Mouse (Mus musculus): ENCODE results near the gene Pla2g4b. TPM values are rescaled to one million over a fixed set of nuclear protein-coding genes. Genes with fewer than 3 reads are reported as not detected.

Pla2g4b gene
- total RNA-seq, 2 experiments from 2014 or later = 0.66 to 1.3 TPM

DNA sequence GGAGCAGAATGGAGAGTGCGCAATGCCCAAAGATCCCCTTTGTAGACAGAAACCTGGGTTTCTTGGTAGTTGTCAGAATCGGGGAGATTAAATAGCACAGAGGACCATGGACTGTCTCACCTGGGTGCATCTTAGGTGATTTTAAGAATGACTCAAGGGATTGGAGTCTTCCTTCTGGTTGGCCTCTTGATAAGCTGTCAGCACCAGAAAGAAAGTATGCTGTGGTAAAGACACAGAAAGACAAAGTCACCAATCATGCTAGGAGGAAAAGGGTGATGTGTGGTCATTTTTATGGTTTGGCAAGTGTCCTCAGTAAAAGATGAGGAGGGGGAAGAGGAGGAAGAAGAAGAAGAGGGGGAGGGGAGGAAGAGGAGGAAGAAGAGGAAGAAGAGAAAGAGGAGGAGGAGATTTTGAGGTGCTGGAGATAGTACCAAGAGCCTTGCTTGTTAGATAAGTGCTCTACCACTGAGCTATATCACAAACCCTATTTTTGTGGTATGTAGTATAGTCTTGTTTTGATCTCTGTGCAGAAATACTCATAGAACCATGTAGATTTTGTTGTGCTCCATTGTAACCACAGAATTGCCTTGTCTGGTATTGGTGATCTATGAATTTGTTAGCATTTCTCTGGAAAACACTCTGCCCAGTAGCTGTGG, 19.3 kb upstream of the Pla2g4b start:
- ATAC-seq (ENCODE audit: poor library complexity, severe bottlenecking) = no peak

DNA sequence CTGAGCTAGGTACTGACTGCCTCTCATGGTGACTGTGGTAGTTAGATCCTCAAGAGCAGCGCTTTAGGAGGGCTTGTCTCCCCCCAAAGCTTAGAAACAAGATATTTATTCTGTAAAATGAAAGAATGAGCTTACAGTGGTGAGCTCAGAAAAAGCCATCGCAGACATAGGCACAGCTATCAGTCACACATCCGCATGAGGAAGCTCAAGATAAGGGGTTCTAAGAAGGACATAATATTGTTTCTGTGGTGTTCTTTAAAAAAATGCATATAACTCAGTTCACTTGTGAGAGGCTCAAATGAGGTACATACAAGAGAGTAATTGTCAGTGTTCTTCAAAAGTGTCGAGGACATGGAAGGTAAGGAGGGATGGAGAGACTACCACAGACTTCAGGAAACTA, 17.3 kb upstream of the Pla2g4b start:
- ATAC-seq (ENCODE audit: poor library complexity, severe bottlenecking) = no peak

DNA sequence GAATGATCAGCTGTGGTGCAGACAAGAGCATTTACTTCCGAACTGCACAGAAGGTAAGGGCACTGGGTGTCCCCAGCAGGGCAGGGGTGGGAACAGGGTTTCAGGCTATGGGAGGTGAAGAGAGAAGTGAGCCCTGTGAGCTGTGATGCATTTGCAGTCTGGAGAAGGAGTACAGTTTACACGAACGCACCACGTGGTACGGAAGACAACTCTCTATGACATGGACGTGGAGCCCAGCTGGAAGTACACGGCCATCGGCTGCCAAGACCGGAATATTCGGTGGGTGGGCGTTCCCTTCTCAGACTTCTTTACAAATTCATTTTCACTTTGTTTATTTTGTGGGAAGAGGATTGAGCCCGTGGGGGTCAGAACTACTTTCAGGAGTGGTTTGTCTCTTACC, 15.6 kb upstream of the Pla2g4b start:
- ATAC-seq (ENCODE audit: poor library complexity, severe bottlenecking) = no peak

DNA sequence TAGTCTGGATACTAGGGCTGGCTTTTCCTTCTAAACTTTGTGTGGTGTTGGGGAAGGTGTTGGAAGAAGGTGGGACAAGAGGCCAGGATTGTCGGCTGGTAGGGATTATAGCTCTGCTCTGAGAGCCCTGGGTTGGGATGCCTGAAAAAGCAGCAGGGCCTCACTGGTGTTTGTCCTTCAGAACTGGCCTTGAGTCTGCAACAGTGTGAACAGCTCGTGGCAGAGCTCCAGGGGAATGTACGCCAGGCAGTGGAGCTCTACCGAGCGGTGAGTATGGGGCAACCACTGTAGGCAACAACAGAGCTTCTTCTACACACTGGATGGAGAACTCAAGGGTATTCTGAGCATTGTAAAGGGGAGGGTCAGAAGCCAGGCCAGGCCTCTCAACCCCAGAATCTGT, 8.9 kb upstream of the Pla2g4b start:
- ATAC-seq (ENCODE audit: poor library complexity, severe bottlenecking) = no peak

DNA sequence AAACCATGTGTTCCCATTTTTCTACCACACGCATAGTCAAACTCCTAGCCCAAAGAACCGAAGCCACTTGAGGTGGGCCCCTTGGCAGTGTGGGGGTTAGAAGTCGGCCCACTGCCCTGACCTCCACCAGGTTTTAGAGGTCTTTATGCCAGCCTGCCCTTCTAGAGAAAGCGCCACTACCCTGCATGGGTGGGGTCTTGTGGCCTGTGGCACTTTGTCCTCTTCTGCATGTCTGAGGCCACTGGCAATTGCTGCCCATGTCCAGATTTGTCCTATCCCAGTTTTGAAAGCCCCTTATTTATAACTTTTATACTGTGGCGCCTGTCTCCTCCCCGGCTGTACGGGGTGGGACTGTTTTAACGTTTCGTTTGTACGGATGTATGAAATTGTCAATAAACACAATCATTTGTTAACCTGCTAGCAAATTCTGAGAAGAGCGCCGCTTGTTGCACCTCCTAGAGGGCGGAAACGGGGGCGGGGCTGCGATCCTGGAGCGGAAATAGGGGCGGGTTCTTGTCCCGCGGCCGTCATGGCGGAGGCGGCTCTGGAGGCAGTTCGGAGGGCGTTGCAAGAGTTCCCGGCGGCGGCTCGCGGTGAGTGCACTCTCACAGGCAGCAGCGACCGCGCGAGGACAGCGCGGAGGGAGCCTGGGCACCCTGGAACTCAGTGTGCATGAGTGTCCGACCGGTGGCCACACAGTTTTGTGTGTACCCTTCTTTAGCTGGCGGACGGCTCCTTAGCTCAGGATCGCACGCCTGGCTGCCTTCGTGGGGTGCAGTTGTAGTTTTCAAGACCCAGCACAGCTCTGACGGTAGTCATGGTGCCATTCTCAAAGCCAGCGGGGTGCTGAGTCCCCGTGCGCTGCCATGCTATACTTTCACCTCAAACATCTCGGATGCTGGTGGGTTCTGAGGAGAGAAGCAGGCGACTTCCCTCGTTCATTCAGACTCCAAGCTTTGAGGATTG, 6.0 kb upstream of the Pla2g4b start, which contains the start of the genes Jmjd7 and Gm28042:
Jmjd7 (plus strand) TSS at position 500 of the 966 bp plus-strand sequence.
Gm28042 (plus strand) TSS at position 510 of the 966 bp plus-strand sequence.
- peak; percentile 98 for ATAC-seq (ENCODE audit: poor library complexity, severe bottlenecking)

DNA sequence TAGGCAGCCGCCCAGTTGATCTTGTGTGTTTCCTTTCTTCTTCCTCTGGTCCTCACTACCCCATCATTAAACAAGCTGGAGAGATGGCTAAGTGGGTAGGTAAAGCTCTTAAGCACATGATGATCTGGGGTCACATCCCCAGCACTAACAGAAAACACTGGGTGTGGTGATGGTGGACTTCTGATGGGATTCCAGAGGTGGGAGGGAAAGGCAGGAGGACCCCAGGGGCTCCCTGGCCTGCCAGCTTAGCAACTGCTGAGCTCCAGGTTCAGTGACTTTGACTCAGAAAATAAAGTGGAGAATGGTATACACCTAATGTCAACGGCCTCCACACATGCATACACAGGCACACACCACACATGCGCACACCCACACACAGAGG, 5.3 kb upstream of the Pla2g4b start:
- no peak for ATAC-seq (ENCODE audit: poor library complexity, severe bottlenecking)

DNA sequence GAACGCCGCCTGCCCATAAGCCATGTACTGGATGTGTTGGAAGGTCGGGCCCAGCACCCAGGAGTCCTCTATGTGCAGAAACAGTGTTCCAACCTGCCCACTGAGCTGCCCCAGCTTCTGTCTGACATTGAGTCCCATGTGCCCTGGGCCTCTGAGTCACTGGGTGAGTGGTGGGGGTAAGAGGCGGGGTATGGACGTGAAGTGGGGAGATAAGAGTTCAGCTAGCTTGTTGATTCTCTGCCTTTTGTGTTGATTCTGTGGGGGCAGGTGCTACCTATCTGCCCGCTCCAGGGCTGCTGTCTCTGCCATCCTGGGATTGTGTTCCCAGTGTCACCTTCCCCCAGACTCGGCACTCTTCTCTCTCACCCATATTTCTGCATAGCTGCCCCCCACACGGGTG, 2.8 kb upstream of the Pla2g4b start:
- ATAC-seq (ENCODE audit: poor library complexity, severe bottlenecking) = no peak

DNA sequence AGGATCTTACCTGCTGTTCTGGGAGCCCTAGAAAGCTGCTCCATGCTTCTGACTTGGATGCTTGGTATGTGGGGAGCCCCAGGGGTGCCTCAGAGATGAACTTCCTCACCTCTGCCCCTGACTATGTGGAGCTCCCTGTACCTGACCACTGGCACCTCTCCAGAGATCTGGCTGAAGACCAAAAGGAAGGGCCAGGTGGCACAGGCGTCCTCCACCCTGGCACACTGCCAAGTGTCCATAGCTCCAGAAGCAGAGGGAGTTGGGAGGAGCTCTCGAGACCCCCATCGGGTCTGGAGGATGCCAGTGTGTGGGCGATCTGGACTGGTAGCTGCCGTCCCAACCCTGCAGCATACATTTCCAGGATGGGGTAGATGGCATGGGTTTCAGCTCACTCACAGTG, 509 bp downstream of the Pla2g4b start:
- ATAC-seq (ENCODE audit: poor library complexity, severe bottlenecking) = no peak

DNA sequence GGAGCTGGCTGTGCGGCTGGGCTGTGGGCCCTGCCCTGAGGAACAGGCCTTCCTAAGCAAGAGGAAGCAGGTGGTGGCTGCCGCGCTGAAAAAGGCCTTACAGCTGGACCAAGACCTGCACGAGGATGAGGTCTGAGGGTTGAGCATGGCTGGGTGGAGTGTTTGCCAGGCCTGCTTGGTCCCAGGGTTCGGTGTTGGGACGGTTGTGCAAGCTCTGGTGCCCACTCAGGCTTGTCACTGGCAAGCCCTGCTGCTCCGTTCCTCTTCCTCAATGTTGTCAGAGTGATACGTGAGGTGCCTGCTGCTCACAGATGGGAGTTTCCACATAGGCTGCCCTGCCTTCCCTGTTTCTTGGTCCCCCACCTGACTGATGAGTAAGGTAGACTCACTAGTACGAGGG, 4.5 kb downstream of the Pla2g4b start:
- peak; percentile 70 for ATAC-seq (ENCODE audit: poor library complexity, severe bottlenecking)

DNA sequence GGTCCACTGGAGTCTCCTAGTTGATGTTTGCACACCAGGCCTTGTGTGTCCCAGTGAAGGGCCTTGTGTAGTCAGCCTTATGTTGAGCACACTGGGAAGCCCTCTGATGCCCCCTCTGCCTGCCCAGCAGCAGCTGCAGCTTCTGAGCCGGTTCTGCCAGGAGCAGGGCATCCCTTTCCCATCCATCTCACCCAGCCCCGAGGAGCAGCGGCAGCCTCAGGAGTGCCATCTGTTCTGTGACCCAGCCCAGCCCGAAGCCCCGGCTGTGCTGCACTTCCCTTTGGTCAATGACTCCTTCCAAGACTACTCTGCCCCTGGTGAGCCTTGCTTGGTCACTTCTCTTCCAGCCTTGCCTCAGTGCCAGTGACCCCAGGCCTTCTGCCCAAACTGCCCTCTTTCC, 7.8 kb downstream of the Pla2g4b start:
- ATAC-seq (ENCODE audit: poor library complexity, severe bottlenecking) = no peak

DNA sequence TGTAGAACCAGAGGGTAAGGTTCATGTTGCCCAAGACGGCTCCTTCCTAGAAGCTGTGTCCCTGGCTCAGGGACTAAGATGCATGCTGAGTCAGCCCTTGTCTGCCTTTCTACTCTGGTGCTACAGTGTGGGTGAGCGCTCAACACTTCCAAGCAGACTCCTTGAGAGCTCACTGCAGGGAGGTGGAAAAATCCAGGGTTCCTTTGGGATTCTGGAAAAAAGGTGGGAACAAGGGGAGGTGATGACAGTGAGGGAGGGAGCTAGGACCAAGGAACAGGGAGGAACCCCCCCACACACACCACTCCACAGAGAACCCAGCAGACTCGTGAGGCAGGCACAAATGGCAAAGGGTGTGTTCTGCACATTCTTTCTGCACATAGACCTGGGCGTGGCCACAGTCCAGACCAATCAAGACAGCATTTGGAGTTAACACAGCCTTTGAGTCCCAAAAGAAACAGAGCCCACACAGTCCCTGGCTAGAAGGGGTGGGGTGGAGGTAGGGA, 10.9 kb downstream of the Pla2g4b start:
- ATAC-seq (ENCODE audit: poor library complexity, severe bottlenecking) = no peak

DNA sequence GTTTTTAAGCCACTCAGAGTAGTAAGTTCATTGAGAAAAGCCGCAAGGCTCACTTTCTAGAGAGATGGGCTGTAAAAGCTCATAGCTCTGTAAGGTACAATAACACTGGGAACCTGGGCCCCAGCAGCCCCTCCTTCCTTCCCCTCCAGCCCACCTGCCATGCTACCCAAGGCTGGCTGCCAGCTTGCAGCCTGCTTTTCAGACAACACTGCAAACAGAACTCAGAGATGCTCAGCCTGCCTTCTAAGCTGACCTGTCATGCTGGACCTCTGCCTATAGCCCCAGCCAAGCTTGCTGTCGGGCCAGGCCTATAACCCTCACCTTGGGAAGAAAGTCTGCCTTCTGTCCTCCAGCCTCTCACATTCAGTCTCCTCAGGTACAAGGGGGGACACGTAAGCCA, 11.5 kb downstream of the Pla2g4b start:
- no peak for ATAC-seq (ENCODE audit: poor library complexity, severe bottlenecking)

DNA sequence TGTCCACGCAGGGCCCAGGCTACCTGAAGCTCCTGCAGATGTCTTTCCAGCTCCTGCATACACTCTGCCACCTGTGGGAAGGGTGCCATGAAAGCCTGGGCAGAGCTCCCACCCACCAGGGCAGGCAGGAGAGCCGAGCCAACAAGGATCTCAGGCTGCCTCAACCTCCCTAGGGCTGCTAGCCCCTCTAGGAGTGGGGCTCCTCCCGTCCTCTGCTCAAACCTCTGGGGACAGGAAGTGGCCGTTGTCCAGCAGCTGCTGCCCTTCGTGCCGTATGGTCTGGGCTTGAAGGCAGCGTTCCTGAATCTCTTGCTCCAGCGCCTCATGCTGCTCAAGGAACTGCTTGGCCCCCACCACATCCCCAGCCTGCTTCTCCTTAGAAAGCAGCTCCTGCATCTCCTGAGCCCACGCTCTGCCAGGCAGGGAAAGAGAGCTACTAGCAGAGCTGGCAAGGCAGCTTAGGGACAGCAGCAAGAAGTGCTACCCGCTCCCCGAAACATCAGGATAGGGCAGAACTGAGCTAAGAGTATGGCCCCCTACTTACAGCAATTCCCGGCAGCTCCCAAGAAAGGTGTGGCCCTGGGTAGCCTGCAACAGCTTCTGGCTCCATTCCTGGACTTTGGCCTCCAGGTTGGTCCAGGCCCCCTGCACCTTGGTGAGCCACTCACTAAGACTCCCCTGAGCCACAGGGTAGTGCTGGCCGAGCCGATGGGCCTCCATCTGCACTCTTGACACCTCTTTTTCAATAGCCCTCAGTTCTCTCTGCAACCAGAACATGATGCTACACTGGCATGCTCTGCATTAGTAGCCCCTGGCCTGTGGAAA, 13.5 kb downstream of the Pla2g4b start:
- no peak for ATAC-seq (ENCODE audit: poor library complexity, severe bottlenecking)

DNA sequence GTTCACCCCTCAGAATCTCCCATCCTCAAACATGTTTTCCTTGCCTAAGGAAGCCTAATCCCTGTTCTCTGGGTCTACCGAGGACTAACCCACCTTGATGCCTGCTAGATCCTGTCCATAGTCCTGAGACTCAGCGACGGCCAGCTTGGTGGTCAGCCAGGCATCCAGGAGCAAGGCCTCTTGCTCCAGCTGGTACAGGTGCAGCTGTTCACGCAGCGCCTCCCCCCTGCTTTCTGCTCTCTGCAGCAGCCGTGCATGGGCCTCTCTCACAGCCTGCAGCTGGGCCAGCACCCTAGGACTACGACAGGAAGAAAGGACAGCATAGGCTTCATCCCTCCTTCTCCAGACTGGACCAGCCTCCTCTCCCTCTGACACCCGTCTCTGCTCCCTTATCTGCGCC, 15.0 kb downstream of the Pla2g4b start:
- no peak for ATAC-seq (ENCODE audit: poor library complexity, severe bottlenecking)

DNA sequence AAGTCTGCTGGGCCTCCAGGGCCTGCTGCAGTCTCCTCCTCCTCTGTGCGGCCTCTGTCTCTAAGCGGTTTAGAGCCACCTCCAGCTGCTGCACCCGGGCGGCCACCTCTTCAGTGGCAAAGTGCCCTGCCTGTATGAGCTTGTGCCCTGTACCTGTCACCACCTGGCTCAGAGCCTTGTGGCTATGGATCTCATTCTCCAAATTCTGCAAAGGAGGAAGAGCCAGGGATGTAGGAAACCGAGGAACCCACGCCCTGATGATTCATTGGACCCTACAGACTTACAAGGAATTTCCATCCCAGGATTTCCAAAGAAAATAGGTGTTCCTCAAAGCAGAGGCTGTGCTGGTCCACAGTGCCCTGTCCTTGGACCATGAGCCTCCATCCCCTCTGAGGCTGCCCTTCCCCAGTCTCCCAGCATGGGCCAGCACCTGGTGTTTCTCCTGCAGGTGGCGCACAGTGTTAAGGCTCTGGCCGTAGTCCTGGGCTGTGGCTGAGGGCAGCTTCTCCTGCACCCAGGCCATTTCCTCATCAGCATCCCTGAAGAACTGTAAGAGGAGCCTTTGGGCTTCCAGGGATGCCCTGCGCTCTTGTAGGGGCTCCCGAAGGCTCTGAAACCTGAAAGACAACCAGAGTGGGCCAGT, 16.5 kb downstream of the Pla2g4b start:
- no peak for ATAC-seq (ENCODE audit: poor library complexity, severe bottlenecking)

DNA sequence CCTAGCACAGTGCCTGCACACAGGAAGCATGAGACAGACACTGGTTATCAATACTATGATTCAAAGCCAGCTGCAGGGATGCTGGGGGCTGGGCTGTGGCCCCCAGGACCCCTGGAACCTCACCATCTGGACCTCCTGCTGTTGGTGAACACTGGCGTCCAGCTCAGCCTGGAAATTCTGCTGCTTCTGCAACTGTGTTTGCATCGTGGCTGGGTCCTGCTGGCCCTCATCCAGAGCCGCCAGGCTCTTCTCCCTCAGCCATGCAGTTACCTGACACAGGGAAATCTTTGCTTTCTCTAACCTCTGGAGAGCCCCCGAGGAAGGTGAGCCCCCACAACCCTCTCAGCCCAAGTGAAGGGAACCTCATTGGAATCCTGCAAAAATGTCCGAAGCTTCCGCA, 18.2 kb downstream of the Pla2g4b start:
- ATAC-seq (ENCODE audit: poor library complexity, severe bottlenecking) = no peak

DNA sequence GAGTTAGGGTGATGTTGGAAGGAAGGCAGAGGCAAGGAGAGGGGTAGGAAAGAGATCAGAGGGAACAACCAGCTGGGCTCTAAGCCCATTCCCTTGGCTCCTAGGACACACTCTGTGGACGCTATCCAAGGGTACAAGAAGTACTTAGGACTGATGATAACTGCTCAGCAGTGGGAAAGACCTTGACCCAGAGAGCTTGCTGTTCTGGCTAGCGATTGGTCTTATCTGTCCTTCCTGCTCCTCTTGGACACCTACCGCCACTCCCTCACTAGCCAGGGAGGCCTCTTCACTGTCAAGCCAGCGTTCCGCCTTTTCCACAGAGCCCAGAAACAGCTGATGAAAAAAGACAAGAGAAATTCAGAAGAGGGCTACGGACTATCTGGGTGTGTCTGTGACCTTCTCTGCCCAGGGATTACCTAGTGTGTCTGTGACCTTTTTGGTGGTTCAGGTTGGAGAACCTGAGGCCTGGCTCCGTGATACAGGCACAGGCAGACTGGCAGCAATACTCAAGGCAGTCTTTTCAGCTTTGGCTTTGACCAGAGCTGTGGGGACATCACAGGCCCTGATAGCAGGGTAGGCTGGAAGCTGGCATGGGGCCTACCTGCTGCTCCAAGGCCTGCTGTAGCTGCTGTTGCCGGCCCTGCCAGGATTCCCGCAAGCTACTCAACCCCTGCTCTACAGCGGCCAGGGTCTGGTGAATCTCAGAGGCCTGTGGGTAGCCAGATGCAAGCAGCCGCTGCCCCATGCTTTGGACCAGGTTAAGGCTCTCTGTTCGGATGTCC, 21.7 kb downstream of the Pla2g4b start:
- ATAC-seq (ENCODE audit: poor library complexity, severe bottlenecking) = no peak

DNA sequence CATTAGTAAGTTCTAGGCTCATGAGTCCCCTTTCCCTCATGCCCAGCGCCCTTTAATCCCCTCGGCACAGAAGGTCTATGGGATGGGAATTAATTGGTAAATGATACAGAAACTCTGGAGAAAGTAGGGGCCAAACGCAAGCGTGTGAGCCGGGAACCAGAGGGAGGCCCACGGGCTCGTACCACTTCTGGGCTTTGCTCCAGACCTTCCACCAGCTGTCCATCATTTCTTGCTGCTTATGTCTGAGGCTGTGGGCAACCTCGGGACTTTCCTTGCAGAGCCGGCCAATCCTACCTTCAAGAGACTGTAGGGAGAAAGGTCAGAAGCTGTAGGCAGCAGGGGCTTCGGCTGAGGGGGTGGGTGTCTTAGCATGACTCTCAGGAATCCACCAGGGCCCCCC, 22.7 kb downstream of the Pla2g4b start:
- no peak for ATAC-seq (ENCODE audit: poor library complexity, severe bottlenecking)

DNA sequence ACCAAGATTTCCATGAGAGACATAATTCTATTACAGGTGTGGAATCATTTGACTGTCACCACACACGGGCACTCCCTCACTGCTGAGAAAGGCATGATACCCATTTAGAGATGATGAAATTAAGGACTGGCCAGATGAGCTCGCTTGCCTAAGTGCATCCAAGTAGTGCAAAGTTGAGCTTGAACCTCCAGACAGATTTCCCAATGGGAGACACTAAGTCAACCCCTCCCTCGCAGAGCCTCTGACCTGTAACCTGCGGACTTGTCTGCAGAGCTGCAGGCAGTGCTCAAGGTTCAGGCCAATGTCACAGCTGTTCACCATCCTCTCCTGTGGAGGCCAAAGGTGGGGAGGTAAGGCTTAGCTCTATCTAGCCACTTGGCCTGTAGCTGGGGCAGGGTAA, 25.6 kb downstream of the Pla2g4b start:
- no peak for ATAC-seq (ENCODE audit: poor library complexity, severe bottlenecking)

DNA sequence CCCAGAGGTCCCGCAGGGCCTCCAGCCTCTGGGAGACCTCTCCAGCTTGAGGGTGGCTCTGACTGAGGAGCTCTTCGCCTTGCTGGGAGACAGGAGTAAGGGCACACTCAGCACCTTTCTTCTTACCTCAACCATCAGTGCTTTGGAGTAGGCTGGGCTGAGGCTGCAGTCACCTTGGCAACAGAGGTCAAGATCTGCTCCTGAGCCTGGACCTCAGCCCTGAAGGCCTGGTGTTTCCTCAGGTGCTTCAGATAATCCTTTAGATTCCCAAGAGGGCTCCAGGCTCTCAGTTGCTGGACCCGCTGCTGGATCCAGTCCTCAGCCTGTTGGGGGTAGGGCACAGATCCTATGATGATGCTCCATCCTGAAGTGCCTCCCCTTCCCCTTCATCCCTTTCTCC, 26.2 kb downstream of the Pla2g4b start:
- no peak for ATAC-seq (ENCODE audit: poor library complexity, severe bottlenecking)
